In the genomic region with DNA sequence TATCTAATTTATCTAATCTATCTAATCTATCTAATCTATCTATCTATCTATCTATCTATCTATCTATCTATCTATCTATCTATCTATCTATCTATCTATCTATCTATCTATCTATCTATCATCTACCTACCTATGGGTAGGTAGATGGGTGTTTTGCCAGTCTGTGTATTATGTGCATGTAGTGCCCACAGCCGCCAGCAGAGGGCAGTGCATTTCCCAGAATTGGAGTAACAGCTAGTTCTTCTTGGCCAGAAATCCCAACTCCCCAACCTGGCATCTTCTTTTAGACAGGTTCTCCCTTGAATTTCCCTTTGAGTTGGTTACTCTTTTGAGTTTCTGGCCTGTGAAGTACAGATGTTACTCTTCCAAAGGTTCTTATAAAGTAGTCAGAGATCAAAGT, we compare ENCODE assay signal across 9 mouse cellular contexts.
A peak's percentile ranks its signal among the peaks of the same experiment; 100 is the strongest.
DNase-seq lines count a peak whose midpoint lies in the region; ATAC-seq and TF ChIP-seq lines count a peak whose summit lies in the region.
"Had no signal": no experiment of that assay in that cellular context is flagged by ENCODE, and none has a peak within 500 bp of the region (broad histone marks: within the 10 kb centered on the region; RNA-seq: fewer than 3 reads in every experiment).

No protein-coding gene starts in this region.

- H3K4me3 ChIP-seq in midbrain, embryonic 14.5 days (replicated peaks; ENCODE audit: low read depth, low read length): no peak overlapping the region
- H3K4me3 ChIP-seq in midbrain, embryonic 16.5 days (ENCODE audit: low read depth, low read length): no peak overlapping the region
- H3K4me3 ChIP-seq in liver, postnatal 0 days (ENCODE audit: low read depth, low read length): no peak overlapping the region
- H3K4me3 ChIP-seq: liver, embryonic 15.5 days had no signal

- 0% methylated on average over 1 of the region's 1 CpGs for WGBS in midbrain, embryonic 14.5 days
- WGBS in midbrain, embryonic 16.5 days: 4% methylated on average over 1 of the region's 1 CpGs
- 6% methylated on average over 1 of the region's 1 CpGs for WGBS in liver, postnatal 0 days (ENCODE audit: insufficient replicate concordance)

- no peak overlapping the region for H3K4me2 ChIP-seq in midbrain, embryonic 14.5 days (ENCODE audit: low read length)
- no peak overlapping the region for H3K4me2 ChIP-seq in midbrain, embryonic 16.5 days (ENCODE audit: low read length)
- H3K4me2 ChIP-seq in liver, postnatal 0 days (ENCODE audit: low read depth, low read length): no peak overlapping the region
- H3K4me2 ChIP-seq: liver, embryonic 15.5 days had no signal

- no peaks in the 10 kb centered on the region for H3K9me3 ChIP-seq in midbrain, embryonic 14.5 days (ENCODE audit: control insufficient read depth, low read length)
- no peaks in the 10 kb centered on the region; the same call in 1 of the 2 replicates for H3K9me3 ChIP-seq in midbrain, embryonic 16.5 days (replicated peaks; ENCODE audit: control insufficient read depth, low read length, poor library complexity, severe bottlenecking)
- no peaks in the 10 kb centered on the region for H3K9me3 ChIP-seq in liver, postnatal 0 days (ENCODE audit: low read length)
- H3K9me3 ChIP-seq: liver, embryonic 15.5 days had no signal

- no peak for TF ChIP-seq EP300 in liver, postnatal 0 days (IDR thresholded peaks at IDR 0.05; ENCODE audit: low read depth)

- H3K4me1 ChIP-seq in midbrain, embryonic 14.5 days (ENCODE audit: control insufficient read depth, insufficient read depth, low read length): no peaks in the 10 kb centered on the region
- H3K4me1 ChIP-seq in midbrain, embryonic 16.5 days (ENCODE audit: control insufficient read depth, insufficient read depth, low read length): no peaks in the 10 kb centered on the region
- no peaks in the 10 kb centered on the region for H3K4me1 ChIP-seq in liver, postnatal 0 days (ENCODE audit: insufficient read depth)
- H3K4me1 ChIP-seq: liver, embryonic 15.5 days had no signal

- DNase-seq in midbrain, embryonic 14.5 days: peak; percentile 78
- peak; percentile 43 for DNase-seq in adrenal gland, adult 2 months
- DNase-seq in embryo, embryonic 9.5 days (ENCODE audit: extremely low spot score): peak; percentile 55
- peak; percentile 45 to 83 for DNase-seq in kidney, postnatal 25 days
- DNase-seq in liver, postnatal 0 days: peak; percentile 66
- peak; percentile 14 to 46 for DNase-seq in right cerebral cortex, postnatal 36 days (ENCODE audit: low spot score in 2 of 2)
- DNase-seq in yolk sac, embryonic 10.5 days (ENCODE audit: low spot score): peak; percentile 27

- TF ChIP-seq CTCF in liver, postnatal 0 days (IDR thresholded peaks at IDR 0.05; ENCODE audit: low read depth): peak; percentile 78

- ATAC-seq in midbrain, embryonic 14.5 days (ENCODE audit: low FRiP score, low TSS enrichment): no peak
- no peak for ATAC-seq in midbrain, embryonic 16.5 days
- ATAC-seq in liver, postnatal 0 days: no peak

- no peak overlapping the region for H3K9ac ChIP-seq in midbrain, embryonic 14.5 days (replicated peaks; ENCODE audit: low read length)
- H3K9ac ChIP-seq in midbrain, embryonic 16.5 days (ENCODE audit: low read depth, low read length): no peak overlapping the region
- H3K9ac ChIP-seq in liver, postnatal 0 days (replicated peaks): no peak overlapping the region
- H3K9ac ChIP-seq: liver, embryonic 15.5 days had no signal

- no peaks in the 10 kb centered on the region for H3K36me3 ChIP-seq in midbrain, embryonic 14.5 days (ENCODE audit: control insufficient read depth, insufficient read depth, low read length)
- H3K36me3 ChIP-seq in midbrain, embryonic 16.5 days (ENCODE audit: control insufficient read depth, insufficient read depth, low read length): no peaks in the 10 kb centered on the region
- no peaks in the 10 kb centered on the region for H3K36me3 ChIP-seq in liver, postnatal 0 days (replicated peaks; ENCODE audit: insufficient read depth, low read length)
- H3K36me3 ChIP-seq: liver, embryonic 15.5 days had no signal

- H3K27me3 ChIP-seq in midbrain, embryonic 14.5 days (ENCODE audit: control insufficient read depth, insufficient read depth, low read length): no peaks in the 10 kb centered on the region
- H3K27me3 ChIP-seq in midbrain, embryonic 16.5 days (ENCODE audit: control insufficient read depth, insufficient read depth, low read depth, low read length): no peaks in the 10 kb centered on the region
- no peaks in the 10 kb centered on the region for H3K27me3 ChIP-seq in liver, postnatal 0 days (ENCODE audit: insufficient read depth, low read length)
- H3K27me3 ChIP-seq: liver, embryonic 15.5 days had no signal

- no peak overlapping the region for H3K27ac ChIP-seq in midbrain, embryonic 14.5 days (replicated peaks; ENCODE audit: low read depth, low read length)
- no peak overlapping the region for H3K27ac ChIP-seq in midbrain, embryonic 16.5 days (ENCODE audit: low read length)
- no peak overlapping the region for H3K27ac ChIP-seq in liver, postnatal 0 days (ENCODE audit: low read depth)
- H3K27ac ChIP-seq: liver, embryonic 15.5 days had no signal

Comparison
In these comparisons a context has a peak if more than half of its experiments do, and no peak if none do; other contexts are left out.
1. DNase-seq: peak in every context shown above with its lines; median percentile 78 in midbrain, embryonic 14.5 days; 66 in liver, postnatal 0 days; 64 in kidney, postnatal 25 days; 55 in embryo, embryonic 9.5 days; 43 in adrenal gland, adult 2 months; 30 in right cerebral cortex, postnatal 36 days; 27 in yolk sac, embryonic 10.5 days.